Mouse (Mus musculus) CH12.LX (cell line): ENCODE results near the gene Eif3l. TPM values are rescaled to one million over a fixed set of nuclear protein-coding genes. Genes with fewer than 3 reads are reported as not detected.

Source experiments
- DNase-seq: peaks from one replicate; pipeline ENCODE4 v3.0.0-alpha.2; 2013; ENCODE audit errors: extremely low read depth
- H3K27ac ChIP-seq: 2 replicates; pipeline ENCODE4 v1.5.1; 2012; ENCODE audit warnings: low read depth, mild to moderate bottlenecking, control low read depth, moderate library complexity; ENCODE audit not compliant: insufficient read depth
- H3K27me3 ChIP-seq: replicated peaks from 2 replicates; pipeline ENCODE3; 2012; ENCODE audit warnings: inconsistent platforms
- H3K36me3 ChIP-seq, 2 experiments: replicated peaks in 1 of 2; 2 replicates each; pipeline versions ENCODE3 to v1.6.1; 2012; ENCODE audit warnings: inconsistent platforms in 1 of 2, low read length in 1 of 2, mild to moderate bottlenecking in 1 of 2, mixed read lengths in 1 of 2, moderate library complexity in 1 of 2; ENCODE audit not compliant: control insufficient read depth in 1 of 2, insufficient read depth in 1 of 2
- H3K4me1 ChIP-seq, 2 experiments: 2 replicates each; pipeline ENCODE4 v1.6.1; 2012; ENCODE audit warnings: inconsistent platforms in 1 of 2, moderate library complexity in 1 of 2; ENCODE audit not compliant: insufficient read depth in 2 of 2, control insufficient read depth in 1 of 2
- H3K4me2 ChIP-seq: 2 replicates; pipeline ENCODE4 v1.6.1; 2012; ENCODE audit warnings: low read depth, mild to moderate bottlenecking, control low read depth; ENCODE audit not compliant: poor library complexity, insufficient read depth, severe bottlenecking
- H3K4me3 ChIP-seq, 3 experiments: fragments of 150-350 bp in 1 of 3; sonication (generic) in 1 of 3; replicated peaks in 1 of 3; 2 replicates each; pipeline versions ENCODE3 to v1.5.1; 2011 to 2012; ENCODE audit warnings: low read depth in 2 of 3, low read length in 2 of 3, mild to moderate bottlenecking in 2 of 3, moderate library complexity in 2 of 3, control low read depth in 1 of 3, improper control_type of control experiment in 1 of 3, inconsistent platforms in 1 of 3, mixed read lengths in 1 of 3; ENCODE audit not compliant: poor library complexity in 1 of 3
- H3K79me2 ChIP-seq: replicated peaks from 2 replicates; pipeline ENCODE4 v1.6.1; 2012; ENCODE audit warnings: mild to moderate bottlenecking, moderate library complexity; ENCODE audit not compliant: control insufficient read depth, poor library complexity, insufficient read depth, severe bottlenecking; ENCODE audit errors: extremely low read depth
- H3K9ac ChIP-seq: 2 replicates; pipeline ENCODE4 v1.6.1; 2012; ENCODE audit warnings: low read depth, mild to moderate bottlenecking, control low read depth, moderate library complexity; ENCODE audit not compliant: insufficient read depth
- H3K9me3 ChIP-seq: replicated peaks from 2 replicates; pipeline ENCODE3; 2012; ENCODE audit warnings: low read length, inconsistent platforms, mixed read lengths
- CTCF ChIP-seq, 2 experiments: IDR thresholded peaks in 1 of 2; conservative IDR thresholded peaks in 1 of 2; 2 replicates each; pipeline ENCODE4 v1.5.1; 2011 to 2012; ENCODE audit warnings: low read depth in 2 of 2, low read length in 2 of 2, improper control_type of control experiment in 1 of 2, inconsistent platforms in 1 of 2, mild to moderate bottlenecking in 1 of 2, moderate library complexity in 1 of 2
- EP300 ChIP-seq: IDR thresholded peaks from 2 replicates; pipeline ENCODE4 v1.6.1; 2011; ENCODE audit warnings: low read length, improper control_type of control experiment
- HCFC1 ChIP-seq: IDR thresholded peaks from 2 replicates; pipeline ENCODE4 v1.6.1; 2012; ENCODE audit warnings: low read depth, mild to moderate bottlenecking, inconsistent platforms, low read length, improper control_type of control experiment
- IRF4 ChIP-seq: IDR thresholded peaks from 2 replicates; pipeline ENCODE4 v1.6.1; 2014; ENCODE audit warnings: low read depth, mild to moderate bottlenecking, inconsistent platforms, low read length, improper control_type of control experiment
- MAFK ChIP-seq: IDR thresholded peaks from 2 replicates; pipeline ENCODE4 v1.6.1; 2011; ENCODE audit warnings: low read length, improper control_type of control experiment; ENCODE audit not compliant: insufficient replicate concordance
- MAX ChIP-seq: IDR thresholded peaks from 2 replicates; pipeline ENCODE4 v1.6.1; 2011; ENCODE audit warnings: low read length, improper control_type of control experiment
- MAZ ChIP-seq: IDR thresholded peaks from 2 replicates; pipeline ENCODE4 v1.6.1; 2012; ENCODE audit warnings: low read depth, mild to moderate bottlenecking, inconsistent platforms, low read length, improper control_type of control experiment, moderate library complexity
- MYC ChIP-seq: IDR thresholded peaks from 2 replicates; pipeline ENCODE4 v1.6.1; 2011; ENCODE audit warnings: low read depth, mild to moderate bottlenecking, improper control_type of control experiment, low read length
- NELFE ChIP-seq: IDR thresholded peaks from 2 replicates; pipeline ENCODE4 v1.6.1; 2011; ENCODE audit warnings: low read depth, low read length, improper control_type of control experiment
- POLR2A ChIP-seq: IDR thresholded peaks from 2 replicates; pipeline ENCODE4 v1.6.1; 2011; ENCODE audit warnings: low read depth, mild to moderate bottlenecking, improper control_type of control experiment, low read length
- SIN3A ChIP-seq: IDR thresholded peaks from 2 replicates; pipeline ENCODE4 v1.6.1; 2012; ENCODE audit warnings: low read length, improper control_type of control experiment, inconsistent platforms
- UBTF ChIP-seq: IDR thresholded peaks from 2 replicates; pipeline ENCODE4 v1.6.1; 2012; ENCODE audit warnings: low read depth, mild to moderate bottlenecking, inconsistent platforms, low read length, improper control_type of control experiment, moderate library complexity
- USF2 ChIP-seq: conservative IDR thresholded peaks from 2 replicates; pipeline ENCODE4 v1.6.1; 2011; ENCODE audit warnings: low read depth, low read length, improper control_type of control experiment
- ZC3H11A ChIP-seq: IDR thresholded peaks from 2 replicates; pipeline ENCODE4 v1.6.1; 2012; ENCODE audit warnings: low read depth, mild to moderate bottlenecking, inconsistent platforms, low read length, improper control_type of control experiment
- ZKSCAN1 ChIP-seq: IDR thresholded peaks from 2 replicates; pipeline ENCODE4 v1.6.1; 2012; ENCODE audit warnings: low read depth, inconsistent platforms, low read length, improper control_type of control experiment, borderline replicate concordance
- dilution Hi-C: fragments of 300-500 bp; cut with MboI; formaldehyde crosslinking; loops from 2 replicates; pipeline ENCODE4 v1.14.3; 2020; ENCODE audit warnings: low sequenced_read_pairs; ENCODE audit not compliant: extremely low pct_unique_long_range_greater_than_20kb, extremely low pct_ligation_motif_present
- in situ Hi-C: fragments of 300-500 bp; cut with MboI; formaldehyde crosslinking; loops from 3 replicates; pipeline ENCODE4 v1.14.3; 2019; ENCODE audit warnings: low sequenced_read_pairs, low pct_ligation_motif_present, low pct_unique_long_range_greater_than_20kb, mixed read lengths
- polyA plus RNA-seq: library from polyadenylated mRNA; unstranded; fragments of >175 nt; gene quantifications from 2 replicates; pipeline ENCODE4 v1.2.1, GENCODE M21; 2012; ENCODE audit warnings: low read depth; ENCODE audit not compliant: insufficient read length
- total RNA-seq, 2 experiments: library from RNA; depleted of rRNA; stranded (reverse); fragments of 300-350 nt in 1 of 2; fragments of >200 nt in 1 of 2; gene quantifications; 2 replicates each; pipeline ENCODE4 v1.2.3; 2012 to 2014

Gene Eif3l
- total and polyA plus RNA-seq, 3 experiments = 303 to 379 (median 323) TPM

DNA sequence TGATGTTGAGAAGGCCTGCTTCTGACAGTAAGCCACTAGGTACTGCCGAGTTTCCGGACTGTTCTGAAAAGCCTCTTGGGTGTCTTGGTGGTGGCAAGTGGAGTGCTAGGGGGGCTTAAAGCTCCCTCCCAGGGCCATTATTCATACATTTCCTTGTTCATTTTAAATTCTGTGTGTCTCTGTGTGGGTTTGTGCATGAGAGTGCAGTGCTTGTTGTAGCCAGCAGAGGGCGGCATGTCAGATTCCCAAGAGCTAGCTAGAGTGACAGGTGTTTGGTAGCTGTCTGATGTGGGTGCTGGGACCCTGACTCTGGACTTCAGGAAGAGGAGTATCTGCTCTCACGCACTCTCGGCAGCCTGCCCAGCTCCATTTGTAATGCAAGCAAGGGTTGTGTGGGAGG lies 53.2 kb downstream of the Eif3l start:
- Histone ChIP-seq H3K4me1 (no peaks in the 10 kb centered on the region), H3K9me3 (peaks cover 11% of the 10 kb centered on the region), H3K4me2 (no peak overlapping the region), H3K4me3 (no peak overlapping the region), H3K9ac (no peak overlapping the region), H3K79me2 (no peaks in the 10 kb centered on the region), H3K36me3 (peaks cover 92 to 98% of the 10 kb centered on the region in 2 experiments), H3K27me3 (no peaks in the 10 kb centered on the region), H3K27ac (no peak overlapping the region)
- TF ChIP-seq SIN3A (no peak), CTCF (conservative IDR thresholded peaks at IDR 0.05 in 1 of 2, IDR thresholded peaks at IDR 0.05 in 1 of 2; ENCODE audit: low read depth in 2 of 2, low read length in 2 of 2) (peak; percentile 30 to 52; a peak in 3 of 4 replicates)
- in situ Hi-C loops = no loop called here
- dilution Hi-C loops = no loop called here
- no peak for DNase-seq

DNA sequence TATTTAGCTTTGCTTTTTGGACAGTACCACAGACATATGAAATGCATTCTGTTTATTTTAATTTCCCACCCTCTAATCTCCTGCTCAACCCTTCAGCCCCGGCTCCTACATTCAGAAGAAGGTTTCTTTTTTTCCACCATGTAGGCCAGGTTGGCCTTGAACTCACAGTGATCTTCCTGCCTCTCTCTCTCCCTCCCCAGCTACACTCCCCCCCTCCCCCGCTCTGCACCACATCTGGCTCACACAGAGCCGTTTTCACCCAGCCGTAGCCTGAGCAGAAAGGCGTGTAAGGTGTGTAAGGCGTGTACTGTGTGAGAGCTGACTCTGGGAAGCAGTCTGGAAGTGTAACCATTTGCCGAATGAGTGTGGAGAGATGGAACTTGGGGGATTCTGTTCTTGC lies 54.3 kb downstream of the Eif3l start:
- in situ Hi-C loops = no loop called here

DNA sequence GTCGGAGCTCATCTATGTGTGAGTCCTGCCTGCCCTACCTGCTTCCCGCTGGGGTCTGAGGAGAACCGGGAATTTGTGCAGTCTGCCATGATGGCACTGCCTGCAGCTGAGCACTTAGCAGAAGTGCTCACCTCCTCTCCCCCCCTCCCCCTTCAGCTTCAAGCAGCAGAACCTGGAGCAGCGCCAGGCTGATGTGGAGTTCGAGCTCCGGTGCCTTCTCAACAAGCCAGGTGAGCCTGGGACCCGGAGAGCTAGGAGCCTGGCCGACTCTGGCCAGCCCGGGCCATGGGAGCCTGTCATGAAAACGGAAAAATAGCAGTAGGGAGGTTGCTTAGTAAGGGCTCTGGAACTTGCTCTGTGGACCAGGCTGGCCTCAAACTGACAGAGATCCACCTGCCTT lies 55.8 kb downstream of the Eif3l start:
- Histone ChIP-seq H3K9ac (no peak overlapping the region), H3K4me3 (no peak overlapping the region), H3K4me2 (no peak overlapping the region), H3K27ac (no peak overlapping the region), H3K9me3 (peaks cover 11% of the 10 kb centered on the region), H3K36me3 (peaks cover 75 to 95% of the 10 kb centered on the region in 2 experiments), H3K79me2 (no peaks in the 10 kb centered on the region), H3K4me1 (peaks cover 0 to 8% of the 10 kb centered on the region in 2 experiments; a peak in 1 of 4 replicates), H3K27me3 (no peaks in the 10 kb centered on the region)
- in situ Hi-C loops (no loop called here), dilution Hi-C loops (no loop called here)
- no peak for TF ChIP-seq EP300
- TF ChIP-seq MYC = no peak
- no peak for TF ChIP-seq ZKSCAN1
- TF ChIP-seq POLR2A = no peak
- TF ChIP-seq MAFK = no peak
- no peak for TF ChIP-seq HCFC1
- TF ChIP-seq UBTF = no peak
- TF ChIP-seq IRF4 = no peak
- no peak for TF ChIP-seq MAZ
- no peak for TF ChIP-seq MAX
- no peak for TF ChIP-seq USF2
- no peak for TF ChIP-seq ZC3H11A
- no peak for TF ChIP-seq NELFE
- DNase-seq = no peak

More for the DNA sequence above, 54.3 kb downstream of the Eif3l start:
- H3K4me1 ChIP-seq = no peaks in the 10 kb centered on the region
- no peak for TF ChIP-seq MAZ
- peaks cover 11% of the 10 kb centered on the region for H3K9me3 ChIP-seq
- dilution Hi-C loops = no loop called here
- peaks cover 90 to 98% of the 10 kb centered on the region in 2 experiments for H3K36me3 ChIP-seq
- no peak overlapping the region for H3K4me2 ChIP-seq
- no peaks in the 10 kb centered on the region for H3K79me2 ChIP-seq
- H3K27ac ChIP-seq = no peak overlapping the region
- H3K4me3 ChIP-seq = no peak overlapping the region
- no peaks in the 10 kb centered on the region for H3K27me3 ChIP-seq
- no peak for DNase-seq
- H3K9ac ChIP-seq = no peak overlapping the region
